Mouse (Mus musculus): ENCODE measurements at regions not wholly inside any gene's neighbourhood (a gene's known extent, or its start where the extent isn't known, plus 50 kb on each side); places are given as distances from the start of the nearest gene placed in this dataset.

- DNase-seq (ENCODE audit: inconsistent age in 2 of 2, low spot score in 1 of 2): no peak
These were observed 364.7 kb downstream of the Samd5 start for GRCm38 (mm10) chr10:9310346-9310745.

- no peak for DNase-seq (ENCODE audit: inconsistent age in 2 of 2, low spot score in 1 of 2)
These were observed 379.0 kb downstream of the Samd5 start for GRCm38 (mm10) chr10:9296055-9296454.

- no peak for DNase-seq (ENCODE audit: inconsistent age in 2 of 2, low spot score in 1 of 2)
These were observed 379.7 kb downstream of the Samd5 start for GRCm38 (mm10) chr10:9295269-9295668.

- DNase-seq (ENCODE audit: inconsistent age in 2 of 2, low spot score in 1 of 2): no peak
These were observed 380.4 kb downstream of the Samd5 start for GRCm38 (mm10) chr10:9294620-9295019.

GRCm38 (mm10) chr10:9291456-9292146 lies 383.4 kb downstream of the Samd5 start:
- no peak for DNase-seq (ENCODE audit: inconsistent age in 2 of 2, low spot score in 1 of 2)

- DNase-seq (ENCODE audit: inconsistent age in 2 of 2, low spot score in 1 of 2): no peak
These were observed 387.1 kb upstream of the Sash1 start for GRCm38 (mm10) chr10:9272940-9273339.

GRCm38 (mm10) chr10:9272243-9272642 lies 386.4 kb upstream of the Sash1 start:
- DNase-seq (ENCODE audit: inconsistent age in 2 of 2, low spot score in 1 of 2): no peak

GRCm38 (mm10) chr10:9265528-9265927 lies 379.7 kb upstream of the Sash1 start:
- no peak for DNase-seq (ENCODE audit: inconsistent age in 2 of 2, low spot score in 1 of 2)

GRCm38 (mm10) chr10:9264309-9265000 lies 378.6 kb upstream of the Sash1 start:
- no peak for DNase-seq (ENCODE audit: inconsistent age in 2 of 2, low spot score in 1 of 2)

- peak in 1 of 2 experiments; percentile 22 for DNase-seq (ENCODE audit: inconsistent age in 2 of 2, low spot score in 1 of 2)
These were observed 372.8 kb upstream of the Sash1 start for GRCm38 (mm10) chr10:9258705-9259104.

- no peak for DNase-seq (ENCODE audit: inconsistent age in 2 of 2, low spot score in 1 of 2)
These were observed 367.0 kb upstream of the Sash1 start for GRCm38 (mm10) chr10:9252941-9253217.

GRCm38 (mm10) chr10:9252120-9252940 lies 366.5 kb upstream of the Sash1 start:
- DNase-seq (ENCODE audit: inconsistent age in 2 of 2, low spot score in 1 of 2): no peak

GRCm38 (mm10) chr10:9243281-9243618 lies 357.4 kb upstream of the Sash1 start:
- DNase-seq (ENCODE audit: inconsistent age in 2 of 2, low spot score in 1 of 2): no peak

- DNase-seq (ENCODE audit: inconsistent age in 2 of 2, low spot score in 1 of 2): no peak
These were observed 356.9 kb upstream of the Sash1 start for GRCm38 (mm10) chr10:9242596-9243280.

GRCm38 (mm10) chr10:9239956-9240355 lies 354.1 kb upstream of the Sash1 start:
- DNase-seq (ENCODE audit: inconsistent age in 2 of 2, low spot score in 1 of 2): no peak

GRCm38 (mm10) chr10:9231751-9232150 lies 345.9 kb upstream of the Sash1 start:
- no peak for DNase-seq (ENCODE audit: inconsistent age in 2 of 2, low spot score in 1 of 2)

- DNase-seq (ENCODE audit: inconsistent age in 2 of 2, low spot score in 1 of 2): no peak
These were observed 343.2 kb upstream of the Sash1 start for GRCm38 (mm10) chr10:9229116-9229515.

- no peak for DNase-seq (ENCODE audit: inconsistent age in 2 of 2, low spot score in 1 of 2)
These were observed 341.5 kb upstream of the Sash1 start for GRCm38 (mm10) chr10:9227361-9227760.

GRCm38 (mm10) chr10:9210646-9211045 lies 324.8 kb upstream of the Sash1 start:
- DNase-seq (ENCODE audit: inconsistent age in 2 of 2, low spot score in 1 of 2): no peak

GRCm38 (mm10) chr10:9204096-9204495 lies 318.2 kb upstream of the Sash1 start:
- DNase-seq (ENCODE audit: inconsistent age in 2 of 2, low spot score in 1 of 2): no peak

GRCm38 (mm10) chr10:9203323-9203722 lies 317.5 kb upstream of the Sash1 start:
- no peak for DNase-seq (ENCODE audit: inconsistent age in 2 of 2, low spot score in 1 of 2)

- DNase-seq (ENCODE audit: inconsistent age in 2 of 2, low spot score in 1 of 2): no peak
These were observed 317.1 kb upstream of the Sash1 start for GRCm38 (mm10) chr10:9202922-9203321.

All from adrenal gland, adult (tissue).